Mouse (Mus musculus) E14TG2a.4 (cell line): ENCODE measurements around the gene C3.

Experiments
- CTCF ChIP-seq: conservative IDR thresholded peaks from 2 replicates; pipeline ENCODE4 v1.5.1; 2014; ENCODE audit warnings: low read length
- NANOG ChIP-seq: IDR thresholded peaks from 2 replicates; pipeline ENCODE4 v1.6.1; 2014; ENCODE audit warnings: borderline replicate concordance, low read length, mixed read lengths
- POU5F1 ChIP-seq: IDR thresholded peaks from 2 replicates; pipeline ENCODE4 v1.6.1; 2014; ENCODE audit warnings: low read length, borderline replicate concordance

DNA sequence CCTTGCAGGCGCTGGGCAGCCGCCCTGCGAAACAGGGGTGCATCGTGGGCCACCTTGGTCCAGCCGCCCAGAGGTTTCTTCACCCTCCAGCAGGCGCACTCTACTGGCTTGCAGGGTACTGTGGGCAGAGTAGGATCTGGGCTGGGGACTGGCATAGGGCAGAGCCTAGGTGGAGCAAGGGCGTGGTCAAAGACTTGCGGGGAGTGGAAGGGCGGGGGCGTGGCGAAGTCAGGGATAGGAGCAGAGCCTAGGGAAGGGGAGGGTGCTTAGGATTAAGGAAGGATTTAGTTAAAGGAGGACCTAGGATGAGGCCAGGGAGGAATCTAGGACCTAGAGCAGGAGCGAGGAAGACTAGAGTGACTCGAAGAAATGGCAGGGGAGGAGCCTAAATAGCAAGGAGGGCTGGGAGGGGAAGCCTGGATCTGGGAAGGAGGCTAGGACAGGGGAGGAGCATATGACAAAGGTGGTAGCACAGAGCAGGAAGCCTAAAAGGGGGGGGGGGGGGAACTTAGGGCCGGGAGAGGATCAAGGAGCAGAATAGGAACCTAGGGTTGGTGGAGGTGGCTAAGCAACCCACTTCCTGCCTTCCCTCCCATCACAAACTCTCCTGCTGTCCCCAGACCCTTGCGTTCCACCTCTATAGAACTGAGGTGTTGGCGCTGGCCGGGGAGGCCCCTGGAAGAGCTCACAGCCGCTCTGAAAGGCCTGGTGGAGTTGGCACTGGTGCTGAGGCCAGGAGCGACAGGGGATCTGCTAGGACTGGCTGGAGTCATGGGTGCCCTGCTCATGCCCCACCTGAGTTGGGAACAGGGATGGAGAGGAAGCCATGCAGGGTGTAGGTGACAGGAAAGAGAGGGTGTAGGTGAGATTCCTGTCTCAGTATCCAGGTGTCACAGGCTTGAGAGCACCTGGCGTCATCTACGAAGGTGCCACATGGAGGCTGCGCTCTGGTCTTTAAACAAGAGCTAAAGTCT, 37.3 kb upstream of the C3 start:
- TF ChIP-seq CTCF = no peak
- TF ChIP-seq NANOG = no peak
- TF ChIP-seq POU5F1 = no peak
